Mouse (Mus musculus): ENCODE data around the gene Galnt2.

- TF ChIP-seq CTCF (IDR thresholded peaks at IDR 0.05; ENCODE audit: low read depth, low read length), result no peak
- TF ChIP-seq POLR2A (IDR thresholded peaks at IDR 0.05; ENCODE audit: borderline replicate concordance, low read depth, low read length), result no peak
Observed at GRCm38 (mm10) chr8:124282878-124283630, 51.9 kb downstream of the Galnt2 start.

Measured in bone marrow macrophage, adult 2 months (primary cell).